9 mouse cellular contexts compared by ENCODE assay signal in genomic region chr13:113587200-113587936, GRCm38 (mm10). TPM values are rescaled to one million over a fixed set of nuclear protein-coding genes. Genes with fewer than 3 reads are reported as not detected.
A peak's percentile ranks its signal among the peaks of the same experiment; 100 is the strongest.
DNase-seq lines count a peak whose midpoint lies in the region; ATAC-seq lines count a peak whose summit lies in the region.
"Had no signal": no experiment of that assay in that cellular context is flagged by ENCODE, and none has a peak within 500 bp of the region (broad histone marks: within the 10 kb centered on the region; RNA-seq: fewer than 3 reads in every experiment).

No protein-coding gene starts in this region.

- no peaks in the 10 kb centered on the region for H3K9me3 ChIP-seq in heart, embryonic 11.5 days (replicated peaks; ENCODE audit: control insufficient read depth, low read length)
- H3K9me3 ChIP-seq in embryonic facial prominence, embryonic 15.5 days (replicated peaks), result no peaks in the 10 kb centered on the region

- no peak for DNase-seq in heart, postnatal 36 days
- peak; percentile 52 to 67 for DNase-seq in layer of hippocampus, postnatal 10 days (ENCODE audit: low spot score in 2 of 2)
- DNase-seq in neural tube, embryonic 10.5 days (ENCODE audit: extremely low spot score, low spot score), result peak; percentile 61
- no peak for DNase-seq in T-cell, adult 2 months (ENCODE audit: low spot score)
- DNase-seq in kidney, adult 18-20 months, result no peak
- no peak for DNase-seq in gastrocnemius, postnatal 10 days

- H3K4me3 ChIP-seq in heart, embryonic 11.5 days (ENCODE audit: low read depth, low read length), result no peak overlapping the region
- no peak overlapping the region for H3K4me3 ChIP-seq in embryonic facial prominence, embryonic 15.5 days (replicated peaks)
- H3K4me3 ChIP-seq: erythroblast, embryonic 14.5 days had no signal

- H3K36me3 ChIP-seq in heart, embryonic 11.5 days (ENCODE audit: control insufficient read depth, insufficient read depth, low read length), result peaks cover 12% of the 10 kb centered on the region
- H3K36me3 ChIP-seq in embryonic facial prominence, embryonic 15.5 days, result peaks cover 11% of the 10 kb centered on the region

- no peak overlapping the region for H3K27ac ChIP-seq in heart, embryonic 11.5 days (ENCODE audit: low read depth, low read length)
- no peak overlapping the region for H3K27ac ChIP-seq in embryonic facial prominence, embryonic 15.5 days (replicated peaks)

- ATAC-seq in heart, embryonic 11.5 days (replicated peaks; ENCODE audit: insufficient number of reproducible peaks, low FRiP score, low TSS enrichment), result no peak
- peak; percentile 27; the same call in 1 of the 2 replicates for ATAC-seq in embryonic facial prominence, embryonic 15.5 days (ENCODE audit: insufficient number of reproducible peaks, low FRiP score, low TSS enrichment, low read depth)

- WGBS in heart, embryonic 11.5 days (ENCODE audit: insufficient replicate concordance), result 26% methylated on average over 15 of the region's 15 CpGs
- 24% methylated on average over 15 of the region's 15 CpGs for WGBS in embryonic facial prominence, embryonic 15.5 days

- no peaks in the 10 kb centered on the region for H3K27me3 ChIP-seq in heart, embryonic 11.5 days (ENCODE audit: control insufficient read depth, insufficient read depth, low read length)
- H3K27me3 ChIP-seq in embryonic facial prominence, embryonic 15.5 days, result no peaks in the 10 kb centered on the region

- H3K4me1 ChIP-seq in heart, embryonic 11.5 days (ENCODE audit: control insufficient read depth, insufficient read depth, low read length), result peaks cover 10% of the 10 kb centered on the region
- peaks cover 14% of the 10 kb centered on the region; the same call in 1 of the 2 replicates for H3K4me1 ChIP-seq in embryonic facial prominence, embryonic 15.5 days

- intact Hi-C loops in heart, postnatal 36 days (cut with DNase I), result no loop called here

- H3K4me2 ChIP-seq in heart, embryonic 11.5 days, result peak overlapping the region; percentile 44
- no peak overlapping the region for H3K4me2 ChIP-seq in embryonic facial prominence, embryonic 15.5 days (replicated peaks)

- H3K9ac ChIP-seq in heart, embryonic 11.5 days (ENCODE audit: low read depth, low read length), result no peak overlapping the region
- H3K9ac ChIP-seq in embryonic facial prominence, embryonic 15.5 days, result no peak overlapping the region

RNA-seq across cellular contexts. Expression of gene Snx18, which starts 31.0 kb away (rescaled TPM):
- polyA plus RNA-seq in heart, embryonic 11.5 days (2014; fragmentation: Nextera tagmentation; extraction: Ambion mirVana), result 21.6 and 23.1 TPM in 2 replicates
- 10 to 100 TPM; 21.4 to 21.8 TPM for total RNA-seq in heart, postnatal 36 days (2021)
- polyA plus RNA-seq in embryonic facial prominence, embryonic 15.5 days (2015; fragmentation: Nextera tagmentation; extraction: Ambion mirVana), result 23.5 and 25.0 TPM in 2 replicates
- total RNA-seq in layer of hippocampus, postnatal 10 days (2021), result 10 to 100 TPM; 23.4 to 24.7 TPM
- 10 to 100 TPM; 20.1 to 25.7 TPM for total RNA-seq in gastrocnemius, postnatal 10 days (2021)

Comparison
In these comparisons a context has a peak if more than half of its experiments do, and no peak if none do; other contexts are left out.
1. DNase-seq: peak in layer of hippocampus, postnatal 10 days (2 of 2) and neural tube, embryonic 10.5 days (single experiment); none in heart, postnatal 36 days (0 of 2), T-cell, adult 2 months (single experiment), kidney, adult 18-20 months (single experiment) and gastrocnemius, postnatal 10 days (single experiment).